Mouse (Mus musculus) embryonic fibroblast, embryonic 13.5 days (primary cell): ENCODE results near the gene Npff. TPM values are rescaled to one million over a fixed set of nuclear protein-coding genes. Genes with fewer than 3 reads are reported as not detected.

ENCODE experiments used
- H3K27ac ChIP-seq: 2 replicates; pipeline ENCODE4 v1.5.1; 2012; ENCODE audit warnings: low read length, control low read depth, inconsistent platforms; ENCODE audit not compliant: insufficient read depth
- H3K4me1 ChIP-seq: 2 replicates; pipeline ENCODE4 v1.6.1; 2011; ENCODE audit warnings: low read length; ENCODE audit not compliant: control insufficient read depth, insufficient read depth
- H3K4me3 ChIP-seq: 2 replicates; pipeline ENCODE4 v1.5.1; 2011; ENCODE audit warnings: mild to moderate bottlenecking, control low read depth, low read length; ENCODE audit not compliant: insufficient read depth
- CTCF ChIP-seq: IDR thresholded peaks from 2 replicates; pipeline ENCODE4 v1.5.1; 2011; ENCODE audit warnings: mild to moderate bottlenecking, control low read depth, low read length, moderate library complexity, borderline replicate concordance; ENCODE audit not compliant: insufficient read depth
- POLR2A ChIP-seq: IDR thresholded peaks from 2 replicates; pipeline ENCODE4 v1.6.1; 2011; ENCODE audit warnings: low read depth, mild to moderate bottlenecking, control low read depth, low read length, moderate library complexity
- polyA plus RNA-seq: library from polyadenylated mRNA; stranded (reverse); fragments of >200 nt; gene quantifications from 2 replicates; pipeline ENCODE4 v1.2.4, GENCODE M21; 2011; ENCODE audit warnings: low read depth; ENCODE audit not compliant: missing spikeins, insufficient read length

Gene Npff
- polyA plus RNA-seq, result 1.2 and 1.4 TPM in 2 replicates

- peaks cover 6% of the 10 kb centered on the region; the same call in 1 of the 2 replicates for H3K4me1 ChIP-seq
- no peak within 1 kb of the TSS for H3K27ac ChIP-seq
- H3K4me3 ChIP-seq, result no peak within 1 kb of the TSS
- TF ChIP-seq POLR2A (no peak), CTCF (peak; percentile 73; the same call in 1 of the 2 replicates)
Measured at GRCm38 (mm10) chr15:102524892-102525485, at the start of gene Npff. TSS of gene Npff (minus strand) at chr15:102524942.

- H3K4me3 ChIP-seq, result no peak overlapping the region
- peaks cover 4% of the 10 kb centered on the region for H3K4me1 ChIP-seq
- TF ChIP-seq CTCF, result no peak
- no peak for TF ChIP-seq POLR2A
- peak overlapping the region; percentile 57 for H3K27ac ChIP-seq
Measured at GRCm38 (mm10) chr15:102572081-102572480, 47.3 kb upstream of the Npff start.

- peaks cover 4% of the 10 kb centered on the region for H3K4me1 ChIP-seq
- H3K27ac ChIP-seq, result no peak overlapping the region
- H3K4me3 ChIP-seq, result no peak overlapping the region
- TF ChIP-seq CTCF (no peak), POLR2A (no peak)
Measured at GRCm38 (mm10) chr15:102567849-102568248, 43.1 kb upstream of the Npff start.

- TF ChIP-seq POLR2A, result no peak
- H3K4me3 ChIP-seq, result no peak overlapping the region
- no peaks in the 10 kb centered on the region for H3K4me1 ChIP-seq
- no peak overlapping the region for H3K27ac ChIP-seq
Measured at GRCm38 (mm10) chr15:102563681-102564080, 38.9 kb upstream of the Npff start.

GRCm38 (mm10) chr15:102563061-102563460 is 38.3 kb upstream of the Npff start:
- Histone ChIP-seq H3K4me3 (no peak overlapping the region), H3K4me1 (no peaks in the 10 kb centered on the region), H3K27ac (no peak overlapping the region)
- TF ChIP-seq POLR2A (no peak), CTCF (no peak)

GRCm38 (mm10) chr15:102562491-102562890 is 37.7 kb upstream of the Npff start:
- Histone ChIP-seq H3K27ac (no peak overlapping the region), H3K4me1 (no peaks in the 10 kb centered on the region), H3K4me3 (no peak overlapping the region)
- no peak for TF ChIP-seq CTCF
- no peak for TF ChIP-seq POLR2A

GRCm38 (mm10) chr15:102557580-102557979 is 32.8 kb upstream of the Npff start:
- H3K4me1 ChIP-seq, result no peaks in the 10 kb centered on the region
- no peak for TF ChIP-seq CTCF
- TF ChIP-seq POLR2A, result no peak
- no peak overlapping the region for H3K27ac ChIP-seq
- H3K4me3 ChIP-seq, result no peak overlapping the region

- no peak overlapping the region for H3K27ac ChIP-seq
- no peaks in the 10 kb centered on the region for H3K4me1 ChIP-seq
Measured at GRCm38 (mm10) chr15:102555581-102555980, 30.8 kb upstream of the Npff start.

GRCm38 (mm10) chr15:102552599-102552998 is 27.9 kb upstream of the Npff start:
- TF ChIP-seq CTCF (no peak), POLR2A (no peak)
- no peaks in the 10 kb centered on the region for H3K4me1 ChIP-seq
- H3K4me3 ChIP-seq, result no peak overlapping the region
- H3K27ac ChIP-seq, result no peak overlapping the region

More at GRCm38 (mm10) chr15:102555581-102555980, 30.8 kb upstream of the Npff start:
- no peak overlapping the region for H3K4me3 ChIP-seq
- no peak for TF ChIP-seq POLR2A

GRCm38 (mm10) chr15:102547478-102547877 is 22.7 kb upstream of the Npff start:
- H3K27ac ChIP-seq, result no peak overlapping the region
- no peak for TF ChIP-seq POLR2A
- TF ChIP-seq CTCF, result no peak
- H3K4me1 ChIP-seq, result no peaks in the 10 kb centered on the region
- H3K4me3 ChIP-seq, result no peak overlapping the region

GRCm38 (mm10) chr15:102546677-102547427 is 22.1 kb upstream of the Npff start:
- H3K27ac ChIP-seq, result no peak overlapping the region
- H3K4me3 ChIP-seq, result no peak overlapping the region
- H3K4me1 ChIP-seq, result no peaks in the 10 kb centered on the region
- TF ChIP-seq POLR2A (no peak), CTCF (no peak)
